Mouse (Mus musculus) mature B cell (primary cell): ENCODE measurements around the gene Sf3a3.

Experiments used
- in situ Hi-C: fragments of 300-500 bp; cut with MboI; formaldehyde crosslinking; loops from 2 replicates; pipeline ENCODE4 v1.14.3; 2019

The Sf3a3 gene

DNA sequence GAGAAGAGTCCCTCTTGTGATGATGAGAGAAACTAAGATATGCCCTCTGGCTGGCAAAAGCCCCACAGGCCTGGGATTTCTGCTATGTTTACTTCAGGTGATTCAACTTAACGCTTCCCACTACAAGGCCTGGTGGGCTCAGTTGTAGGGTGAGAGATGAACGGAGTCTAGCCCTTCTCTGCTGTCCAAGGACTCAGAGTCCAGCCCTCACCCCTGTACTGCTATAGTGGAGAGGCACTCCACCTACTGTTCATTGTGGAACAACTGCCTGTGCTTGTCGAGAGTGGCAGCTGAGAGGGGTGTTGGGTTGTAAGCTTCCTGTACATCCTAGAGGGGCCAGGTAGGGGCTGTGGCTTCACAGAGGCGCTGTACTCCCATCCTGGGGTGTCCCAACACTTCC, 23.4 kb downstream of the Sf3a3 start:
- in situ Hi-C loops: no loop called here

GRCm38 (mm10) chr4:124738783-124739182, 24.2 kb downstream of the Sf3a3 start:
- in situ Hi-C loops: no loop called here

DNA sequence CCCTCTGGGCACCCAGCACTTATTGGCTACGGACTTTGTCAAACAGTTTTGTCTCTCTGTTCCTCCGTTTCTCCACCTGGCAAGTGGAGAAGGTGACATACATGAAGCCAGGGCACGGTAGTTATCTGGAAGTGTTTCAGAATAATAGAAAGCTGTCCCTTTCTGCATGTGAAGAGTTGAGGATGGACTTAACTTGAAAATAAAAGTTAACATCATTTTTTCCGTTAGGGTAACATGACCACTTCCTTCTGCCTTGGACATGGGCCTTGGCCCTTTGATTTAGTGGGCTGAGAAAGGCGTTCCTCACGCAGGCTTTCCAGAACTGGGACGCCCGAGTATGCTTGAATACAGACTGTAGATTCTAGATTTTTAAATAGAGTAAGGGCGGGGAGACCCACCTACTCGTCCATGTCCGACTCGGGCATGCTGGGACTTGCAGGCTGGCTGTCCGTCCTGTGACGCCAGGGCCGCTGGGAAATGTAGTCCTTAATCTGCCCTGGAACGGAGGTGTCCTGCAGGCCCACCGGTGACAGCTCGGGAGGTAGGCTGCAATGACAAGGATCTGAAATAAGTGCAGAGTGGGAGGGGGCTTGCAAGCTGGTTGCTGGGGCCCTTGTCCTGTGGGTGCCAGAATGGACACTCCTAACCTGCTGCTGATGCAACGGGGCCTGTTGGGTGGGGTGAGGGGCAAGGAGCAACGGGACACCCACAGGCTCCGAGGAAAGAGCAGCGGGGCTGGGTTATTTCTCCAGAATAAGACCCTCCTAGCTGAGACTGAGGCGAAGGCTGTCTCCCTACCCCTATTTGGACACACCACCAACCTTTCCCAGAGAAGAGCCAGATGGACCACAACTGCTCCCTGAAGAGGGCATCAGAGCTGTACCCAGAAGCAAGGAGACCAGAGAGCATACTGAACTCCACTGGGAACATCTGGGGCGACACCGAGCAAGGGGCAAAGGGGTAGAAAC, 27.1 kb downstream of the Sf3a3 start, which contains the start of gene Inpp5b:
TSS of gene Inpp5b (plus strand) at position 475 of the 968 bp plus-strand sequence.
- in situ Hi-C loops: no loop called here

DNA sequence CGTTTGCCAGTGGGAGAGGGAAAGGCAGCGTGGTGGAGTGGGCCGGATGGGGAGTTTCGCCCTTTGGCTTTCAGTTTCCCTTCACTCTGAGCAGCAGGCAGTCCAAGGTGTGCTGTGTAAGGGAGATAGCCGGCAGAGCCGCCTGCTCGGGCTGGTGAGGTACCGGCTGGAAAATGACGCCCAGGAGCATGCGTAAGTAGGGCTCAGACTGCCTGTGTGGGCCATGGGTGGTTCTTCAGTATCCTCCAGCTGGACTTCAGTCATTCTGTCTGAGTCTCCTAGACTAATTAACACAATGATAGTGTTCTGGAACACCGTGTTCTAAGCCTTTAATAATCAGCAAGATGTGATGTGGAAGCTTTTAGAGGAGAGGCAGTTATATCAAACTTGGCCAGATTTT, 28.3 kb downstream of the Sf3a3 start:
- in situ Hi-C loops: no loop called here

DNA sequence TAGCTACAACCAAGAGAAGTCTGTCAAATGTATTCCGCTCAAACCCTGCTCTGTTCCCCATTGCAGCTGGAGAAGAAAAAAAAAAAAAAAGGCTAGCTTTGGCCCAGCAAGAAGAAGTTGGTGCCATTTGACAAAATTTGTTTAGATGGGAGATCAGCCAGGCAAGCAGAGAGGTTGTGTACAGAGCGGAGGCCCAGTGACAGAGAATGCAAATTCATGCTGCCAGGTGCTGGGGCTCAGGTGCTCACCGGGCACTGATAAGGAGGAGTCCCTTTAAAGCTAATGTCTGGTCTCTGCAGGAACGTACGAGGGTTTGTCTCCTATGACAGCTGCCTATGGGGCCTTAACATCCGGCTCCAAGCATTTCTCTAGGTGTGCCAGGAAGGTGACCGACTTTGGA, 32.0 kb downstream of the Sf3a3 start:
- in situ Hi-C loops: no loop called here

DNA sequence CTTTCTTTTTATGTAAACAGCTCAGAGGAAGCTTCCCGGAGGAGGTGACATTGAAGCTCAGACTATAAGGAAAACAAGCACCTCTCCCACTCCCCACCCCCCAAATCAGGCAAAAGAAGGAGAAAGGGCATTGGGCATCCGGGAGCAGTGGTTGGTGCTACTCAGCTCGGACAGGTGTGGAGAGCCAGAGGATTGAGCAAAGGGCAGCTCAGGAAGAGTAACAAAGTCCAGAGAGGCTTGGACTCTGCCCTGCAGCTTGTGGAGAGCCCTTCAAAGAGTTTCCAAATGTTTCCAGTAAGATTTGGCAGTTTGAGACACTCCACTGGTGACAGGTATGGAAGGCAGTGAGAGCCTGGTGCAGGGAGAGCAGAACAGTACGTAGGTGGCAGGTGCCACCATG, 33.3 kb downstream of the Sf3a3 start:
- in situ Hi-C loops: no loop called here

GRCm38 (mm10) chr4:124751300-124752250, 37.0 kb downstream of the Sf3a3 start:
- in situ Hi-C loops: no loop called here

- in situ Hi-C loops: no loop called here
Observed at GRCm38 (mm10) chr4:124752281-124753199, 38.0 kb downstream of the Sf3a3 start.

DNA sequence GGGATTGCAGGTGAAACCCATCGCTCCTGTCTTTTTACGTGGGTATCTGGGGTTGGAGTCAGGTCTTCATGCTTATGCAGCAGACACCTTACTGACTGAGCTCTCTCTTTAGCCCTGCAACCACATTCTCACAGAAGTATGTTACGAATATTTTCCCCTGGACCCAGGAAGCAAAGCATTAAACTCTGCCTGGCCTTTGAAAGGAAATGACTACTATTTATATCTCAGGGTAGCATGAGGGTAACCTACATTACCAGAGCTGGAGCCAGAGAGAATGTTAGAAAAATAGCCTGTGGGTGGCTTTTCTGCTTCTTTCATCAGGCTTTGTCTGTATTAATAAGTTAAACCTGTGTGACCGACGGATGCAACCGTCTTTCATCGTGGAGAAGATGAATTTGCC, 41.0 kb downstream of the Sf3a3 start:
- in situ Hi-C loops: no loop called here

GRCm38 (mm10) chr4:124759305-124759811, 44.8 kb downstream of the Sf3a3 start:
- in situ Hi-C loops: no loop called here

DNA sequence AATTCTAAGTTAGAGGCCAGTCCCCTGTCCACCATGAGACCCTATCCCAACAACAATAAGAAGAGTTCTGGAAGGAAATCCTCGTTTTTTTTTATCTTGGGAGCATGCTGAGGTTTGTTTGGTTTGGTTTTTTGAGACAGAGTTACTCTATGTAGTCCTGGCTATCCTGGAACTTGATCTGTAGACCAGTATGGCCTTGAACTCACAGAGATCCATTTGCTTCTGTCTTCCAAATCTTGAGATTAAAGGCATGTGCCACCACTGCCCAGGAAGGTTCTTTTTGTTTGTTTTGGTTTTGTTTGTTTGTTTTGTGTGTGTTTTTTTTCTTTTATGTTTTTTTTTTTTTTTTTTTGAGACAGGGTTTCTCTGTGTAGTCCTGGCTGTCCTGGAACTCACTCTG, 46.6 kb downstream of the Sf3a3 start:
- in situ Hi-C loops: no loop called here

GRCm38 (mm10) chr4:124762858-124763452, 48.4 kb downstream of the Sf3a3 start:
- in situ Hi-C loops: no loop called here

- in situ Hi-C loops: no loop called here
Observed at GRCm38 (mm10) chr4:124765802-124766565, 51.4 kb downstream of the Sf3a3 start.

GRCm38 (mm10) chr4:124766566-124766940, 52.0 kb downstream of the Sf3a3 start:
- in situ Hi-C loops: no loop called here

GRCm38 (mm10) chr4:124768963-124769591, 54.5 kb downstream of the Sf3a3 start:
- in situ Hi-C loops: no loop called here

DNA sequence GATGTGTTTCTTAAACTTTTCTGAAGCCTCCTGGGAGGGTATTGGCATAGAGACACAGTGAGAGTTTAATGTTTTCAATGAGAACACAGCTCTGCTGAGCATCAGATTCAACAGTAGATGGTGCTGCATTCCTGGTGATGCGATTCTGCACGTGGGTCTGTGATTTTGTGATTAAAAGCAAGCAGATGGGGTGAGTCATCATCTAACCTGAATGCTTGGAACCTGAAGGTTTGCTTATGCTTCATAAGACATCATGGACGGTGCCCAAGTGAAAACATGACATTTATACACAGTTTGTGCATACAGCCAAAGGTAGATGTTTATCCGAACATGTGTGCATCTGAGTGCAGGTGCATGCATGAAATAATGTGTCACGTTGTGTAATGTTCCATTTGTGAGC, 56.0 kb downstream of the Sf3a3 start:
- in situ Hi-C loops: no loop called here

DNA sequence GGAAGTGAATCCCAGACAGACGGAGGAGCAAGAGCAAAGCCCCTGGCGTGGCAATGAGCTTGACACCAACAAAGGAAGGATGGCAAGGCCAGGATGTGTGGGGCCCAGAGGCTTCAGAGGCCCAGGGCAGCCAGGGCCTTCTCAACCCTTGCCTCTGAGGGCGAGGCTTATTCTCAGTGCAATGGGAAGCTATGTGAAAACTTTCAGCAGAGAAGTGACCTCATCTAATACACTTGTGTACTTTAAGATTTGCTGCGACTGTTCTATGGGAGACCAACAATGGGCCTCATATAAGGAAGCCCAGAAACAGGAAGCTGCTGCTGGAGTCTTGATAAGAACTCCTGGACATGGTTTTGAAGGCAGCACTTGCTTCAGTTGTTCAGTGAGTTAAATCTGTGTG, 57.5 kb downstream of the Sf3a3 start:
- in situ Hi-C loops: no loop called here

DNA sequence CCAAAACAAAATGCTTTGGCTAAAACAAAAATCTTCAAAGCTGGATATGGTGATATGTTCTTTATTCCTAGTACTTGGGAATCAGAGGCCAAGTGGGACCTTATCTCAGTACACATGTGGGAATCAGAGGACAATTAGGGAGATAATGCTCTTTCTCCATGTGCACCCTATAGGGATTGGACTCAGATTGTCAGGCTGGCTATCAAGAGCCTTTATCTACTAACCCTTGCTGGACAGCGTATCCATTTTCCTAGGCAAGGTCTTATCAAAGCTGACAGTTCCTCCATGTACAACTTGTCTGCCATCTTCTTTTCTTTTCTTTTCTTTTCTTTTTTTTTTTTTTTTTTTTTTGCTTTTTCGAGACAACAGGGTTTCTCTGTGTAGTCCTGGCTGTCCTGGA, 58.9 kb downstream of the Sf3a3 start:
- in situ Hi-C loops: no loop called here

DNA sequence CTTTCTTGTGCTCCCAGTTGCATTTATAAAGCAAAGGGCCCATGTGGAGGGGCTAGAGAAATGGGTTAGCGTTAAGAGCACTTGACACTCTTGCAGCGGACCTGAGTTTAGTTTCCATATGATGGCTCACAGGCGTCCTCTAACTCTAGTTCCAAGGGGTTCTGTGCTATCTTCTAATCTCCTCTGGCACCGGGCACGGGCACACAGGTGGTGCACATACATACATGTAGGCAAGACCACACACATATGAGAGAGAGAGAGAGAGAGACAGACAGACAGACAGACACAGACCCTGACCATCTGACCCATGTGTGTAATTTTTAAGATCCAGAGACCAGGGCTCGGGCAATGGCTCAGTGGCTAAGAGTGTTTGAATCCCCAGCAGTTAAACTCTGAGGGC, 59.4 kb downstream of the Sf3a3 start:
- in situ Hi-C loops: no loop called here

DNA sequence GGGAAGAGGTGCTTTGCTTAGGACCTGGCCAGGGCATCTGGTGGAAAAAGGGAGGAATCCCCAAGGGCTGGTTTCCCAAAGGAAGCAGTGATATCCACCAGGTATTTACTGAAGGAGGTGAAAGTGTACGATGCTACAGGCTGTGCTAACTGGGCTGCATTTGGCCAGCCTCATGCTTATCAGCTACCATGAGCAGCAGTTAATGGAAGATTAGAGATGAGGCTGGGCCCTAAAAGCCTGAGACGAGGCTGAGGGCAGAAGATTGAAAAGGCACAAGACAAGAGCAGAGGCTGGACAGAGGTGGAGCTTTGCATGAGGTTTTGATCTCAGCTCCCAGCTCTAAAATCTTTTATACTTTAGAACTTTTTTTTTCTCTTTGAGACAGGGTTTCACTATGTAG, 59.9 kb downstream of the Sf3a3 start:
- in situ Hi-C loops: no loop called here
